Mouse (Mus musculus): ENCODE measurements around the gene Ssbp4. TPM values are rescaled to one million over a fixed set of nuclear protein-coding genes. Genes with fewer than 3 reads are reported as not detected.

Gene Ssbp4
- total RNA-seq (2023): 116 TPM

GRCm38 (mm10) chr8:70608749-70609367 is at the start of gene Ssbp4:
Gene Ssbp4 (minus strand): TSS chr8:70608872.

GRCm38 (mm10) chr8:70632346-70632892 is 23.7 kb upstream of the Ssbp4 start, which contains the start of gene Gdf15:
Gene Gdf15 (minus strand): TSS chr8:70632456.

GRCm38 (mm10) chr8:70615894-70616293 is 7.2 kb upstream of the Ssbp4 start, which contains the start of gene Lrrc25:
Gene Lrrc25 (plus strand): TSS chr8:70616155.

GRCm38 (mm10) chr8:70593961-70594609 is 14.6 kb downstream of the Ssbp4 start, which contains the start of gene Isyna1:
Gene Isyna1 (plus strand): TSS chr8:70594373.

Other genes with a start within 250 kb of the Ssbp4 start
- 1.2 TPM for gene Comp, start 235.3 kb downstream of the Ssbp4 start, total RNA-seq (2023)
- gene Crtc1, start 169.3 kb downstream of the Ssbp4 start, total RNA-seq (2023): 21.6 TPM
- 7.7 TPM for gene Klhl26, start 131.9 kb downstream of the Ssbp4 start, total RNA-seq (2023)
- not detected for gene Tmem59l, start 121.5 kb downstream of the Ssbp4 start, total RNA-seq (2023)
- not detected for gene Crlf1, start 115.7 kb downstream of the Ssbp4 start, total RNA-seq (2023)
- 51.6 TPM for gene Rex1bd, start 102.1 kb downstream of the Ssbp4 start, total RNA-seq (2023)
- 3,862 TPM for gene Uba52, start 98.1 kb downstream of the Ssbp4 start, total RNA-seq (2023)
- gene Fkbp8, start 81.1 kb downstream of the Ssbp4 start, total RNA-seq (2023): 240 TPM
- gene Kxd1, start 80.9 kb downstream of the Ssbp4 start, total RNA-seq (2023): 61.7 TPM
- 34.7 TPM for gene Ell, start 69.4 kb downstream of the Ssbp4 start, total RNA-seq (2023)
- gene Isyna1, start 14.5 kb downstream of the Ssbp4 start, total RNA-seq (2023): 74.6 TPM
- 1.8 TPM for gene Lrrc25, start 7.3 kb upstream of the Ssbp4 start, total RNA-seq (2023)
- 0.89 TPM for gene Gdf15, start 23.6 kb upstream of the Ssbp4 start, total RNA-seq (2023)
- 2.4 TPM for gene Pgpep1, start 51.5 kb upstream of the Ssbp4 start, total RNA-seq (2023)
- gene Lsm4, start 64.4 kb upstream of the Ssbp4 start, total RNA-seq (2023): 138 TPM
- gene Jund, start 90.1 kb upstream of the Ssbp4 start, total RNA-seq (2023): 1,886 TPM
- 7.8 TPM for gene Iqcn, start 94.6 kb upstream of the Ssbp4 start, total RNA-seq (2023)
- not detected for gene Gm3336, start 109.7 kb upstream of the Ssbp4 start, total RNA-seq (2023)
- gene Pde4c, start 114.8 kb upstream of the Ssbp4 start, total RNA-seq (2023): 0.55 TPM
- gene Rab3a, start 145.8 kb upstream of the Ssbp4 start, total RNA-seq (2023): 5.1 TPM
- 23.3 TPM for gene Mpv17l2, start 152.1 kb upstream of the Ssbp4 start, total RNA-seq (2023)
- gene Pik3r2, start 167.8 kb upstream of the Ssbp4 start, total RNA-seq (2023): 10.3 TPM
- 190 TPM for gene Mast3, start 196.2 kb upstream of the Ssbp4 start, total RNA-seq (2023)
- gene Il12rb1, start 199.6 kb upstream of the Ssbp4 start, total RNA-seq (2023): 2.8 TPM
- gene Arrdc2, start 230.8 kb upstream of the Ssbp4 start, total RNA-seq (2023): 30.5 TPM

Data from CD8-positive naive resting alpha-beta T cell, adult 57 days (primary cell).